Mouse (Mus musculus): ENCODE data around the gene Tbx1. TPM values are rescaled to one million over a fixed set of nuclear protein-coding genes. Genes with fewer than 3 reads are reported as not detected.

Gene Tbx1
- polyA plus RNA-seq, 1 experiment from 2014 or later: 1.4 TPM

GRCm38 (mm10) chr16:18631141-18631540, 40.7 kb upstream of the Tbx1 start:
- no peak for ATAC-seq (replicated peaks; ENCODE audit: insufficient number of reproducible peaks, low FRiP score, low TSS enrichment)
- Histone ChIP-seq H3K9me3 (replicated peaks; ENCODE audit: control insufficient read depth, low read length) (no peaks in the 10 kb centered on the region), H3K27me3 (ENCODE audit: control insufficient read depth, insufficient read depth, low read length) (peaks cover 48% of the 10 kb centered on the region), H3K4me3 (ENCODE audit: low read depth, low read length) (no peak overlapping the region), H3K36me3 (ENCODE audit: control insufficient read depth, insufficient read depth, low read length) (no peaks in the 10 kb centered on the region), H3K4me1 (ENCODE audit: control insufficient read depth, insufficient read depth, low read length) (peaks cover 8% of the 10 kb centered on the region), H3K9ac (ENCODE audit: low read depth, low read length) (no peak overlapping the region), H3K27ac (ENCODE audit: low read depth, low read length) (no peak overlapping the region), H3K4me2 (no peak overlapping the region)
- WGBS (ENCODE audit: insufficient replicate concordance): 54% methylated on average over 7 of the region's 7 CpGs

GRCm38 (mm10) chr16:18630291-18630690, 39.8 kb upstream of the Tbx1 start:
- Histone ChIP-seq H3K27me3 (ENCODE audit: control insufficient read depth, insufficient read depth, low read length) (peaks cover 57% of the 10 kb centered on the region), H3K36me3 (ENCODE audit: control insufficient read depth, insufficient read depth, low read length) (no peaks in the 10 kb centered on the region)

GRCm38 (mm10) chr16:18629390-18630231, 39.1 kb upstream of the Tbx1 start, which contains the start of gene Sept5:
Sept5 (minus strand) TSS chr16:18629954.
- peak within 1 kb of the TSS; percentile 76 for H3K4me3 ChIP-seq (ENCODE audit: low read depth, low read length)
- no peaks in the 10 kb centered on the region for H3K9me3 ChIP-seq (replicated peaks; ENCODE audit: control insufficient read depth, low read length)
- 1% methylated on average over 64 of the region's 93 CpGs for WGBS (ENCODE audit: insufficient replicate concordance)
- H3K4me2 ChIP-seq: peak within 1 kb of the TSS; percentile 98
- no peaks in the 10 kb centered on the region for H3K36me3 ChIP-seq (ENCODE audit: control insufficient read depth, insufficient read depth, low read length)
- peak; percentile 55 for ATAC-seq (replicated peaks; ENCODE audit: insufficient number of reproducible peaks, low FRiP score, low TSS enrichment)
- H3K9ac ChIP-seq (ENCODE audit: low read depth, low read length): peak within 1 kb of the TSS; percentile 77
- H3K4me1 ChIP-seq (ENCODE audit: control insufficient read depth, insufficient read depth, low read length): peaks cover 14% of the 10 kb centered on the region
- no peak within 1 kb of the TSS for H3K27ac ChIP-seq (ENCODE audit: low read depth, low read length)
- peaks cover 64% of the 10 kb centered on the region for H3K27me3 ChIP-seq (ENCODE audit: control insufficient read depth, insufficient read depth, low read length)

More at GRCm38 (mm10) chr16:18630291-18630690, 39.8 kb upstream of the Tbx1 start:
- peaks cover 14% of the 10 kb centered on the region for H3K4me1 ChIP-seq (ENCODE audit: control insufficient read depth, insufficient read depth, low read length)
- peak overlapping the region; percentile 77; the same call in 1 of the 2 replicates for H3K9ac ChIP-seq (ENCODE audit: low read depth, low read length)
- H3K4me2 ChIP-seq: peak overlapping the region; percentile 98
- no peak overlapping the region for H3K27ac ChIP-seq (ENCODE audit: low read depth, low read length)
- H3K9me3 ChIP-seq (replicated peaks; ENCODE audit: control insufficient read depth, low read length): no peaks in the 10 kb centered on the region
- no peak for ATAC-seq (replicated peaks; ENCODE audit: insufficient number of reproducible peaks, low FRiP score, low TSS enrichment)
- H3K4me3 ChIP-seq (ENCODE audit: low read depth, low read length): peak overlapping the region; percentile 76
- 47% methylated on average over 5 of the region's 5 CpGs for WGBS (ENCODE audit: insufficient replicate concordance)

- Histone ChIP-seq H3K9me3 (replicated peaks; ENCODE audit: control insufficient read depth, low read length) (no peaks in the 10 kb centered on the region), H3K27me3 (ENCODE audit: control insufficient read depth, insufficient read depth, low read length) (peaks cover 70% of the 10 kb centered on the region), H3K36me3 (ENCODE audit: control insufficient read depth, insufficient read depth, low read length) (no peaks in the 10 kb centered on the region), H3K4me2 (peak overlapping the region; percentile 98), H3K9ac (ENCODE audit: low read depth, low read length) (peak overlapping the region; percentile 77; the same call in 1 of the 2 replicates), H3K4me1 (ENCODE audit: control insufficient read depth, insufficient read depth, low read length) (peaks cover 14% of the 10 kb centered on the region), H3K27ac (ENCODE audit: low read depth, low read length) (no peak overlapping the region), H3K4me3 (ENCODE audit: low read depth, low read length) (peak overlapping the region; percentile 76)
- WGBS (ENCODE audit: insufficient replicate concordance): 31% methylated on average over 2 of the region's 2 CpGs
- no peak for ATAC-seq (replicated peaks; ENCODE audit: insufficient number of reproducible peaks, low FRiP score, low TSS enrichment)
These were observed 38.5 kb upstream of the Tbx1 start for GRCm38 (mm10) chr16:18628948-18629340.

- H3K4me3 ChIP-seq (ENCODE audit: low read depth, low read length): peak overlapping the region; percentile 76; the same call in 1 of the 2 replicates
- H3K36me3 ChIP-seq (ENCODE audit: control insufficient read depth, insufficient read depth, low read length): no peaks in the 10 kb centered on the region
- WGBS (ENCODE audit: insufficient replicate concordance): 69% methylated on average over 7 of the region's 7 CpGs
- H3K27me3 ChIP-seq (ENCODE audit: control insufficient read depth, insufficient read depth, low read length): peaks cover 71% of the 10 kb centered on the region
- H3K27ac ChIP-seq (ENCODE audit: low read depth, low read length): no peak overlapping the region
- peaks cover 14% of the 10 kb centered on the region for H3K4me1 ChIP-seq (ENCODE audit: control insufficient read depth, insufficient read depth, low read length)
- H3K9ac ChIP-seq (ENCODE audit: low read depth, low read length): no peak overlapping the region
- ATAC-seq (replicated peaks; ENCODE audit: insufficient number of reproducible peaks, low FRiP score, low TSS enrichment): no peak
- H3K9me3 ChIP-seq (replicated peaks; ENCODE audit: control insufficient read depth, low read length): no peaks in the 10 kb centered on the region
- peak overlapping the region; percentile 98 for H3K4me2 ChIP-seq
These were observed 37.9 kb upstream of the Tbx1 start for GRCm38 (mm10) chr16:18628206-18628947.

- no peak overlapping the region for H3K27ac ChIP-seq (ENCODE audit: low read depth, low read length)
- H3K4me1 ChIP-seq (ENCODE audit: control insufficient read depth, insufficient read depth, low read length): peaks cover 14% of the 10 kb centered on the region
- 40% methylated on average over 3 of the region's 3 CpGs for WGBS (ENCODE audit: insufficient replicate concordance)
- H3K4me2 ChIP-seq: no peak overlapping the region
- no peak overlapping the region for H3K9ac ChIP-seq (ENCODE audit: low read depth, low read length)
- no peaks in the 10 kb centered on the region for H3K36me3 ChIP-seq (ENCODE audit: control insufficient read depth, insufficient read depth, low read length)
- H3K9me3 ChIP-seq (replicated peaks; ENCODE audit: control insufficient read depth, low read length): no peaks in the 10 kb centered on the region
- H3K27me3 ChIP-seq (ENCODE audit: control insufficient read depth, insufficient read depth, low read length): peaks cover 82% of the 10 kb centered on the region
- no peak overlapping the region for H3K4me3 ChIP-seq (ENCODE audit: low read depth, low read length)
- no peak for ATAC-seq (replicated peaks; ENCODE audit: insufficient number of reproducible peaks, low FRiP score, low TSS enrichment)
These were observed 36.7 kb upstream of the Tbx1 start for GRCm38 (mm10) chr16:18627163-18627562.

- Histone ChIP-seq H3K9me3 (replicated peaks; ENCODE audit: control insufficient read depth, low read length) (no peaks in the 10 kb centered on the region), H3K4me2 (peak within 1 kb of the TSS; percentile 86), H3K9ac (ENCODE audit: low read depth, low read length) (peak within 1 kb of the TSS; percentile 49; the same call in 1 of the 2 replicates), H3K36me3 (ENCODE audit: control insufficient read depth, insufficient read depth, low read length) (no peaks in the 10 kb centered on the region), H3K4me1 (ENCODE audit: control insufficient read depth, insufficient read depth, low read length) (peaks cover 20% of the 10 kb centered on the region), H3K27me3 (ENCODE audit: control insufficient read depth, insufficient read depth, low read length) (peaks cover 89% of the 10 kb centered on the region), H3K4me3 (ENCODE audit: low read depth, low read length) (peak within 1 kb of the TSS; percentile 47), H3K27ac (ENCODE audit: low read depth, low read length) (no peak within 1 kb of the TSS)
- WGBS (ENCODE audit: insufficient replicate concordance): under 1% methylated on average over 64 of the region's 65 CpGs
- no peak for ATAC-seq (replicated peaks; ENCODE audit: insufficient number of reproducible peaks, low FRiP score, low TSS enrichment)
These were observed 36.0 kb upstream of the Tbx1 start, which contains the start of gene Gm49601 for GRCm38 (mm10) chr16:18626376-18626878. Gm49601 (minus strand) TSS chr16:18626427.

GRCm38 (mm10) chr16:18625791-18626311, 35.4 kb upstream of the Tbx1 start:
- Histone ChIP-seq H3K9ac (ENCODE audit: low read depth, low read length) (peak overlapping the region; percentile 49; the same call in 1 of the 2 replicates), H3K4me1 (ENCODE audit: control insufficient read depth, insufficient read depth, low read length) (peaks cover 26% of the 10 kb centered on the region), H3K27me3 (ENCODE audit: control insufficient read depth, insufficient read depth, low read length) (peaks cover 92% of the 10 kb centered on the region), H3K4me3 (ENCODE audit: low read depth, low read length) (peak overlapping the region; percentile 47), H3K4me2 (peak overlapping the region; percentile 86), H3K27ac (ENCODE audit: low read depth, low read length) (no peak overlapping the region), H3K9me3 (replicated peaks; ENCODE audit: control insufficient read depth, low read length) (no peaks in the 10 kb centered on the region), H3K36me3 (ENCODE audit: control insufficient read depth, insufficient read depth, low read length) (no peaks in the 10 kb centered on the region)
- 9% methylated on average over 26 of the region's 26 CpGs for WGBS (ENCODE audit: insufficient replicate concordance)
- ATAC-seq (replicated peaks; ENCODE audit: insufficient number of reproducible peaks, low FRiP score, low TSS enrichment): no peak
